Mouse (Mus musculus): ENCODE data around the gene Ric8a.

The Ric8a gene

DNA sequence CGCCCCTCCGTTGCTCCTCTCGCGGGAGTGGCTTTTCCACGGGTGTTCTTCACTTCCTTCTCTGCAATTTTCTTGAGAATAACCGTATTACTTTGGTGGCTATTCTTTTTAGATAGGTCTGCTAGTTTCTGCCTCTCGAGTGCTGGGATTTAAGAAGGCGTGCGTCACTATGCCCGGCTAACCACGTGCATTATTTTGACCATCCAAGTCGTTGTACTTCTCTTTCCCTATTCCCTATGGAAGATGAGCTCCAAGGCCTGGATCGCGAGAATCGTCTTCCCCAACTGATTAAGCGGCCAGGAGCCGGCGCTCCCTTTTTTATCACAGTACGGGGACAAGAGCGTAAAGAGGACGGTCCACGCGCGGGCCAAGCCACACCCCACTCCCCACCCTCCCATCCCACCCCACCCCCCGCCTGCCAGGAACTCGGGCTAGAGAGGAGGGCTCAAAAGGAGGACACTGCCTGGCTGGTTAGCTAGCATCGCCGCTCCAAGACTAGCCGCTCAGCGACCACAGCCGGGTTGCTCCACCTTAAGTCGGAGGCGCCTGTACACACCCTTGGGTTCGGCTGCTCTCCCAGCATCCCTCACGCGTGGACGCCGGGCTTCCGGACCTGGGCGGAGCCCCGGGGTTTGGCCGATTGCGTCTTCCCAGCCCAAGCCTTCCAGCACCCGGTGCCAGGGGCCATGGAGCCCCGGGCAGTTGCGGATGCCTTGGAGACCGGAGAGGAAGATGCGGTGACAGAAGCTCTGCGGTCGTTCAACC lies at the start of gene Ric8a:
Ric8a (plus strand) TSS at position 173 of the 765 bp plus-strand sequence.
- peak; percentile 33; the same call in 1 of the 2 replicates for TF ChIP-seq GATA4 (IDR thresholded peaks at IDR 0.05; ENCODE audit: insufficient replicate concordance, low read length)

DNA sequence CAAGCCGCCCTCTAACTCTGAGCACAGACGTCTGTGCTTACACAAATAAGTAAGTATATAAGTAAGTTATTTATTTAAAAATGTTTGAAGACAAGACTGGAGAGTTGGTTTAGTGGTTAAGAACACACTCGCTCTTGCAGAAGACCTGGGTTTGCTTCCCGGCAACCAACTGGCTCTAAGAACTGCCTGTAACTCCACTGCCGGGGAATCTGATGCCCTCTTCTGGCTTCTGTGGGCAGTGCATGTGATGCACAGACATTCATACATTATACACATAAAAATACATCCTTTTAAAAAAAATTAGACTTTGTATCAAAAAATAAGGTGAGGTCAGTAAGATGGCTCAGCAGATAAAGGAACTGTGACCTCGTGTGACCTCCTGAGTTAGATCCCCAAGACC lies 46.3 kb upstream of the Ric8a start:
- TF ChIP-seq GATA4 (IDR thresholded peaks at IDR 0.05; ENCODE audit: insufficient replicate concordance, low read length), result no peak

DNA sequence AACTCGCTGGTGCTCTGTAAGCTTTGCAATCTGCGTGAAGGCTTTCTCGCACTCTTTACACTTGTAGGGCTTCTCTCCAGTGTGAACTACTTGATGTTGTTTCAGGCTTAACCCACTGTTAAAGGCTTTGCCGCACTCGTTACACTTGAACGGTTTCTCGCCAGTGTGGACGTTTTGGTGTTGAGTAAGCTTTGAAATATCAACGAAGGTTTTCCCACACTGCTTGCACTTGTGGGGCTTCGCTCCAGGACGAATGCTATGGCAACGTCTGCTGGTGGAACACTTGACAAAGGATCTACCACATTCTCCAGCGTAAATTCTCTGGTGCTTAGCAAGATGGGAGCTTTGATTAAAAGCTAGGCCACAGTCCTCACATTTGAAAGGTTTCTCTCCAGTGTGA lies 45.0 kb upstream of the Ric8a start:
- TF ChIP-seq GATA4 (IDR thresholded peaks at IDR 0.05; ENCODE audit: insufficient replicate concordance, low read length), result no peak

DNA sequence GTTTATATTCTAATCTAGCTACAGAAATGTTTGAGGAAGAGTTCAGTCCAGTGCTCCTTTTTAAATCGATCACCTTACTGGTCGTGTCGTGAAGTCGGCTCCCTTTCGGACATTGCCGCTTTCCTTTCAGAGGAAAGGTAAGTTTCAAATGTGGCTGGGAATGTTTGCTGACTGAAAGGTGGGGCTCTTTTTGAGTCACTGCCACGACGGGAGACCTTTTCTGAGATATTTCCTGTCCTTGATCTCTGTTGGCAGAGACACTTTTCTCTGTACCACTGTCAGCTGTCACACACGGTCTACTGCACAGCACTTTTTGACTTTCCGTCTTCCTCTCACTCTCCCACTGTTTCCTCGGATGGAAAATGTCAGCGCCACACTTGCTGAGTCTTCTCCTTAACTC lies 43.9 kb upstream of the Ric8a start:
- no peak for TF ChIP-seq GATA4 (IDR thresholded peaks at IDR 0.05; ENCODE audit: insufficient replicate concordance, low read length)

DNA sequence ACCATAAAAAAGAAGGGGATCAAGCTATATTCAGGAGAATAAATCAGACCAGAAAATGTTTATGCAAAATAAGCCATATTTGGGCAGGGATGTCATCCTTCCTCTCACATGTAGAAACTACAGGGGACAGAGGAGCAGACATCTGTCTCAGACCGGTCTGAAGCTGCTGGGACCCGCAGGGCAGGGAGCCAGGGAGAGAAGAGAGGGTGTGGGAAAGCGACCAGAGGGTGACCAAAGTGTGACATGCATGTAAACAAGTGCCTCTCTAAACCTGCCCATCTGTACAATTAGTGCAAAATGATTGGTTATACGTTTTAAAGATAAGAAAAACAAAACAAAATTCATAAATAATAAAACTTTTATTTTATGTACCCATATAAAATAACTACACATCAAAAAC lies 36.6 kb upstream of the Ric8a start:
- TF ChIP-seq GATA4 (IDR thresholded peaks at IDR 0.05; ENCODE audit: insufficient replicate concordance, low read length), result no peak

DNA sequence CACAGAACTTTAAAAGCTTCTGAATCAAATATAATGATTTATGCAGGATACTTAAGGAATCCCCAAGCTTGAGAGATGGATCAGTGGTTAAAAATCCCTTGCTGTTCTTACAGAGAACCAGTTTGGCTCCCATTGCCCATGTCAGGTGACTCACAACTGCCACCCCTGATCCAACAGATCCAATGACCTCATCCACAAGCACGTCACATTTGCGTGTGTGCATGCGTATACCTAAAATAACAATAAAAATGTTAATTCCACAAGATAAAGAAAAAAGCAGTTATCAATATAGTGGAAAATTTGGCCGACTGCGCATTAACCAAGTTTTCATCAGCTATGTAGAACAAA lies 35.5 kb upstream of the Ric8a start:
- no peak for TF ChIP-seq GATA4 (IDR thresholded peaks at IDR 0.05; ENCODE audit: insufficient replicate concordance, low read length)

DNA sequence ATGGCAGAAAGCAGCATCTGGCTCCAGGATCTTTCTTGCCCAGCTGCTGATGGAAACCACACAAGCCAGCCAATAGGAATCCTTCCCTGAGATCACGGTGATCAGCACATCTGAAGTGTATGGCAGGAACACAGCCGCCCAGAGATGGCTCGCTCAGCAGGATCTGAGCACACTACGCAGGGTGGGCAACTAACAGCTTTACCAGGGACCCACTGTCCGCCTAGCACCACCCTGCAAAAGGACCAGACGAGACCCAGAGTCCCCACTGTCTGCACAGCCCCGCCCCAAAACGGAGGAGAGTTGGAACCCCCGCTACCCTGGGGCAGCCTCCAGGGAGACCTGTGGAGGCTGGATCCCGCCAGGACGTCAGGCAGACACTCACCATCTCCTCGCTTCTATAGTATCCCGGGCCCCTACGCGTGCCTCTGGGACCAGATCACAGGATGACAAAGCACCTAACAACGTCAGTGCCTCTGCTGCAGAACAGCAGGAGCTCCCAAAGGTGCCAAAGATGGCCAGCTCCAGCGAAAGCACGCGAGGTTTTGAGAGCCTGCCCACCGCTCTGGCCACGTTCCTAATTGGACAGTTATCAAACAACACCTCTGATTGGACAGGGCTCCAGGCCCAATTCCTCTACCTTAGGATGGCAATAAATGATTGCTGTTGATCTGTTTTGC lies 35.0 kb upstream of the Ric8a start, which contains the start of gene Zfp941:
Zfp941 (minus strand) TSS at position 526 of the 677 bp plus-strand sequence.
- TF ChIP-seq GATA4 (IDR thresholded peaks at IDR 0.05; ENCODE audit: insufficient replicate concordance, low read length), result no peak

DNA sequence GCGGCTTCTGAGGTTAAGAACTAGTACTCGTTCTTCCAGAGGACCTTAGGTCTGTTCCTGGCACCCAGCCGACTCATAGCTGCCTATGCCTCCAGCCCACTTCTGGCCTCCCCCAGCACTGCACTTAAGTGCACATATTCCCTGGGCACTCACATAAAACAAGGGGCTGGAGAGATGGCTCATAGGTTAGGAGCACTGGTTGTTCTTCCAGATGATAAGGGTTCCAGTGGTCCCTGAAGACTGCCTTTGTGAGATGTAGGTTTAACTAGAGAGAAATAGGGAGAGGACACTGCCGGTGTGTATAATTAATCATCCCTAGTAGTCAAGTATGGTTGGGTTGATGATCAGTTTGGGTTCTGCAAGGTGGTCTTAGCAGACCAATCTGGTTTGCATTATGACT lies 34.0 kb upstream of the Ric8a start:
- TF ChIP-seq GATA4 (IDR thresholded peaks at IDR 0.05; ENCODE audit: insufficient replicate concordance, low read length), result no peak

DNA sequence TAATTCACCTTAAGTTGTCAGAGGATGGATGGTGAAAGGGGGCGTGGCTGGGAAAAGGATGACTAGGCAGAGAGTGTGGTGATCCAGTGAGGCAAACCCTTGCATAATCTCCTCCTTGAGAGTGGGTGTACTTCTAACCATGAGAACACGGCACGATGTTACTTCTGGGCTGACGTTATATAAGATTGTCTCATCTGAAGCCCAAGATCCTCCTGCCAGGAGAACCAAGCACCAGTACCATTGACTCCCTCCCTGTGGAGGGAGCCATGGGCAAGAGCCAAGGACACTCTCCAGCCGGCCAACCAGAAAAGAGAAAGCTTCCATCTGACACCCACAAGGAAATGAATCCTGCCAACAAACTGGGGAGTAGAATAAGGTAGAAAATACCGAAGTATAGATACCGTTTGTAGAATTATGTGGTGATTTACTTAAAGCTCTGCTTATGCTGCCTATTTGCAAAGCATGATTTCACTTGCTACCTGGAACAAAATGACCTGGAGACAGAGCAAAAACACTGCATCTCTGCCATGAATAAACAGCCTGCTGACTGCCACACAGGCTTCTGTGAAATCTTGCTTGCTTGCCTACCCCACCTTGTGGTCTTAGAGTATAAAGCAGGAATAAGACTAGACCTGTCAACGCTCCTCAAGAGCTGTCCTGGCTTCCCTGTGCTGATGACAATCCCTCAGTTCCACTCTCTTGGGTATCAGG lies 28.4 kb upstream of the Ric8a start:
- no peak for TF ChIP-seq GATA4 (IDR thresholded peaks at IDR 0.05; ENCODE audit: insufficient replicate concordance, low read length)

DNA sequence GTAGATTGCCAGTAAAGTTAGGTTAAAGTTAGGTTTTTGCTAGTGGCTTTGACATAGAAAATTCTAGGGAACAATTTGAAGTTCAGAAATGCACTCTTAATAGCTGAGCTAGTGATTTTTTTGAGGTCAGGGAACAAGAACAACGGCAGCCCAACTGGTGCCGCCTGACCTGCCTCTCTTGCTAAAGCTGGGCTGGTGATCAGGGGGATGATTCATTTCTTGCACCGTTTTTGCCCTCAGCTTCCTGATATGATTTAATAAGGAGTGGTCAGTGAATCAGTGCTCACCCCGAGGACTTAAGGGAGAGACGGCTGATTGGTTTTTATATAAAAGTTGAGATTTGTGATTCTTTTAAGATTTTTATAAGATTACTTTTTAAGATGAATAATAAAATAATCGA lies 25.3 kb upstream of the Ric8a start:
- TF ChIP-seq GATA4 (IDR thresholded peaks at IDR 0.05; ENCODE audit: insufficient replicate concordance, low read length), result no peak

DNA sequence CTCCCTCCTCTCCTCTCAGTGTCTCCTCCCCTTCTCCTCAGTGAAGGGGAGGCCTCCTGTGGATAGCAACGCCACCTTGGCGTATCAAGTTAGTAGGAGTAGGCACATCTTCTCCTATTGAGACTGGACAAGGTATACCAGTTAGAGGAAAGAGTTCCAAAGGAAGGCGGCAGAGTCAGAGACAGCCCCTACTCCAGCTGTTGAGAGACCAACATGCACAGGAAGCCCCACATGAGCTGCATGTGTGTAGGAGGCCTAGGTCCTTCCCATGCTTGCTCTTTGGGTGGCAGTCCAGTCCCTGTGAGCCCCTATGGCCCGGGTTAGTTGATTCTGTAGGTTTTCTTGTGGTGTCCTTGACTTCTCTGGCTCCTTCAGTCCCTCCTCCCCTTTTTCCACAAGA lies 23.4 kb upstream of the Ric8a start:
- no peak for TF ChIP-seq GATA4 (IDR thresholded peaks at IDR 0.05; ENCODE audit: insufficient replicate concordance, low read length)

DNA sequence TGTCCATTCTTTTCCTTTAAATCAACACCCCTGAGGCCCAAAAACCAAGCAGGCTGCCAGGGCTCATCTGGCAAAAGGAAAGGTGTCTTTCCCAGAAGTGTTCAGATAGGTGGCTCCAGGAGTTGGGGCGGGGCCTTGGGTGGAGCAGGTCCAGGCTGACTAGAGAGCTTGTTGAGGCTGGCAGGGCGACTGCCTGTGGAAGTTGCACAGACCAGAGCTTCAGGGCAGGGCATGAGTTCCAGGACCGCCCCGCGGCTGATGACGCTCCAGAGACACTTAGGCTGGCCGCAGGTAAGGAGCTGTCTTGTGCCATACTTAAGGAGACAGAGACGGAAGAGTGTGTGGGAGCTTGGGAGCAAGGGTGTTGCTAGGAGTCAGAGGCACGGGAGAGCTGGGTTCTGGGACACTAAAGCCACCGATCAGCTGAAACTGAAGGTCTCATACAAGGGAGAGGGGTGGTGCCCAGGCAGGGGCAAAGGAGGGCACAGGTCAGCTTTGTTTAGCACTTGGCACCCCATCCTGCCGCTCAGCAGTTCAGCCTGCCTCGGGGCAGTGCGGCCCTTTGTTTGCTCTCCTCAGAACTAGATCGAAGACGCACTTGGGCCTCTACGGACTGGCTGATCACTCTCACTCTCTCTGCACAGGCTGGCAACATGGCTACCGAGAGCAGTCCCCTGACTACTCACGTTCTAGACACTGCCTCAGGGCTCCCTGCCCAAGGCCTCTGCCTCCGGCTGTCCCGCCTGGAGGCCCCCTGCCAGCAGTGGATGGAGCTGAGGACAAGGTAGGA lies 21.6 kb upstream of the Ric8a start, which contains the start of gene Urah:
Urah (plus strand) TSS at position 51 of the 790 bp plus-strand sequence.
- no peak for TF ChIP-seq GATA4 (IDR thresholded peaks at IDR 0.05; ENCODE audit: insufficient replicate concordance, low read length)

DNA sequence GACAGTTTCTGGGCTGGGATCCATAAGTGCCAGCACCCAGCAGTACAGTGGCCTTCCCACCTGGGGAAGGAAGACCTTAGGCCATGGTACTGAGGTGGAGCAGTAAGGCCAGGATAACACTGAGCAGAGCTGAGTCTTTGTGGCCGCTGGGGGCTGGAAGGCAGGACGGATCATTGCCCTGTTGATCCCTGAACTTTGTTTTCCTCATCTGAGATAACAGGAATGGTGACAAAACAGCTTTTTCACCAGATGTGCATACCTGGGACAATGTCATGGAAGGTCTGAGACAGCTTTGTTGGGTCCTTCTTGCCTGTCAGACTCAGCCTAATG lies 21.0 kb upstream of the Ric8a start:
- TF ChIP-seq GATA4 (IDR thresholded peaks at IDR 0.05; ENCODE audit: insufficient replicate concordance, low read length), result peak; percentile 38; the same call in 1 of the 2 replicates

DNA sequence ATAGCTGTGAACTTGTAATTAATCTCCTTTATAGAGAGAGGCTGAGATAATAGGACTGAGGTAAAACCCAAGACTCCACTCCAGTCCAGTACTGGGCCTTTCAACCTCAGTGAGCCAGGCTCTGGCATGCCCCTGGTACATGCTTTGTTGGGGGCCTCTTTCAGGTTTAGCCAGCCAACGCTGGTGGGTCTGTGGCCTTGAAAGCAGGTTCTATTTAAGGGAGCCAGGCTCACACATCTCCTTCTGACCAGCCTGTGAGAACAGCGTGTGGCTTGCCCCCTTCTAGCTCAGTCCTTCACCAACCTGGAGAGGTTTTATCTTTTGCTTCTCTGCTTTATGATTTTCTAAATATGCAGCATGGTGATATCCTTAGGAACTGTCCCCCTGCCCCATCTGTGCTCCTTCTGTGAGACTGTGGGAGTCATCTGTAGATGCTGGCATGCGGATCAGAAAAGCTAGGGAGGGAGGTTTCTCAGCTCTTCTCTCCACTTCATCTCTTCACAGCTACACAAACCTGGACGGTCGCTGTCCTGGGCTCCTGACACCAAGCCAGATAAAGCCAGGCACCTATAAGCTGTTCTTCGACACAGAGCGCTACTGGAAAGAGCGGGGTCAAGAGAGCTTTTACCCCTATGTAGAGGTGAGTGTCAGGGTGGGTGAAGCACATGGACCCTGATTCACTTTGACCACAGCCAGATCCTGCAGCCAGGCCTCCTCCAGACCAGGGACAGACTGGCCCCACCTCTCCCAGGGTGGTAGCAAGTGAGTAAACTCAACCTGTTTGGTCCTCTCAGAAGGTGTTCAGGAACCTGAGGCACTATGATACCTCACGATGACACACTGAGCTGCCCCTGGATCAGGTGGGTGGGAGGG lies 20.3 kb upstream of the Ric8a start:
- TF ChIP-seq GATA4 (IDR thresholded peaks at IDR 0.05; ENCODE audit: insufficient replicate concordance, low read length), result no peak
